Mouse (Mus musculus): ENCODE measurements at regions not wholly inside any gene's neighbourhood (a gene's known extent, or its start where the extent isn't known, plus 50 kb on each side); places are given as distances from the start of the nearest gene placed in this dataset.
"Not testable (repeated sequence)": the region's sequence is repeated elsewhere in the genome, so short reads cannot be mapped to it uniquely, and the experiment has no call there.

- Histone ChIP-seq H3K36me3 (no peaks in the 10 kb centered on the region), H3K9me3 (no peaks in the 10 kb centered on the region), H3K4me1 (replicated peaks) (no peaks in the 10 kb centered on the region), H3K27ac (no peak overlapping the region), H3K27me3 (ENCODE audit: insufficient read depth, poor library complexity, severe bottlenecking) (no peaks in the 10 kb centered on the region), H3K4me3 (no peak overlapping the region)
- 90% methylated on average over 5 of the region's 5 CpGs for WGBS
- no peak for DNase-seq (ENCODE audit: low spot score)
These were observed 204.7 kb upstream of the Pclo start for GRCm38 (mm10) chr5:14309981-14310380.

GRCm38 (mm10) chr5:14311729-14312128 lies 203.0 kb upstream of the Pclo start:
- H3K4me3 ChIP-seq: no peak overlapping the region
- H3K27me3 ChIP-seq (ENCODE audit: insufficient read depth, poor library complexity, severe bottlenecking): no peaks in the 10 kb centered on the region
- no peaks in the 10 kb centered on the region for H3K9me3 ChIP-seq
- H3K4me1 ChIP-seq (replicated peaks): no peaks in the 10 kb centered on the region
- DNase-seq (ENCODE audit: low spot score): no peak
- H3K36me3 ChIP-seq: no peaks in the 10 kb centered on the region
- WGBS: 92% methylated on average over 3 of the region's 3 CpGs
- no peak overlapping the region for H3K27ac ChIP-seq

GRCm38 (mm10) chr5:14320216-14320615 lies 194.5 kb upstream of the Pclo start:
- Histone ChIP-seq H3K4me3 (no peak overlapping the region), H3K27me3 (ENCODE audit: insufficient read depth, poor library complexity, severe bottlenecking) (no peaks in the 10 kb centered on the region), H3K27ac (no peak overlapping the region), H3K36me3 (no peaks in the 10 kb centered on the region), H3K4me1 (replicated peaks) (no peaks in the 10 kb centered on the region), H3K9me3 (no peaks in the 10 kb centered on the region)
- 90% methylated on average over 4 of the region's 4 CpGs for WGBS
- DNase-seq (ENCODE audit: low spot score): no peak

- H3K9me3 ChIP-seq: no peaks in the 10 kb centered on the region
- H3K27me3 ChIP-seq (ENCODE audit: insufficient read depth, poor library complexity, severe bottlenecking): no peaks in the 10 kb centered on the region
- H3K4me3 ChIP-seq: no peak overlapping the region
- H3K27ac ChIP-seq: no peak overlapping the region
- WGBS: 76% methylated on average over 1 of the region's 1 CpGs
- no peak for DNase-seq (ENCODE audit: low spot score)
- H3K36me3 ChIP-seq: no peaks in the 10 kb centered on the region
- H3K4me1 ChIP-seq (replicated peaks): no peaks in the 10 kb centered on the region
These were observed 192.7 kb upstream of the Pclo start for GRCm38 (mm10) chr5:14322000-14322399.

- no peaks in the 10 kb centered on the region for H3K4me1 ChIP-seq (replicated peaks)
- no peaks in the 10 kb centered on the region for H3K9me3 ChIP-seq
- no peaks in the 10 kb centered on the region for H3K27me3 ChIP-seq (ENCODE audit: insufficient read depth, poor library complexity, severe bottlenecking)
- WGBS: 54% methylated on average over 1 of the region's 1 CpGs
- H3K27ac ChIP-seq: no peak overlapping the region
- no peak overlapping the region for H3K4me3 ChIP-seq
- no peaks in the 10 kb centered on the region for H3K36me3 ChIP-seq
- DNase-seq (ENCODE audit: low spot score): no peak
These were observed 154.3 kb upstream of the Pclo start for GRCm38 (mm10) chr5:14360446-14360845.

- no peak overlapping the region for H3K4me3 ChIP-seq
- 24% methylated on average over 6 of the region's 6 CpGs for WGBS
- H3K4me1 ChIP-seq (replicated peaks): no peaks in the 10 kb centered on the region
- H3K27me3 ChIP-seq (ENCODE audit: insufficient read depth, poor library complexity, severe bottlenecking): no peaks in the 10 kb centered on the region
- H3K27ac ChIP-seq: no peak overlapping the region
- H3K9me3 ChIP-seq: no peaks in the 10 kb centered on the region
- DNase-seq (ENCODE audit: low spot score): peak; percentile 42
- H3K36me3 ChIP-seq: no peaks in the 10 kb centered on the region
These were observed 125.4 kb upstream of the Pclo start for GRCm38 (mm10) chr5:14389184-14389890.

- WGBS: 79% methylated on average over 3 of the region's 3 CpGs
- Histone ChIP-seq H3K36me3 (no peaks in the 10 kb centered on the region), H3K27ac (no peak overlapping the region), H3K9me3 (no peaks in the 10 kb centered on the region), H3K4me1 (replicated peaks) (no peaks in the 10 kb centered on the region), H3K4me3 (no peak overlapping the region), H3K27me3 (ENCODE audit: insufficient read depth, poor library complexity, severe bottlenecking) (no peaks in the 10 kb centered on the region)
- no peak for DNase-seq (ENCODE audit: low spot score)
These were observed 122.9 kb upstream of the Pclo start for GRCm38 (mm10) chr5:14391793-14392192.

GRCm38 (mm10) chr5:14403381-14403780 lies 111.3 kb upstream of the Pclo start:
- H3K27me3 ChIP-seq (ENCODE audit: insufficient read depth, poor library complexity, severe bottlenecking); H3K27ac ChIP-seq; H3K9me3 ChIP-seq; H3K4me1 ChIP-seq (replicated peaks); DNase-seq (ENCODE audit: low spot score); H3K36me3 ChIP-seq; H3K4me3 ChIP-seq: not testable (repeated sequence)
- WGBS: 95% methylated on average over 11 of the region's 12 CpGs

GRCm38 (mm10) chr5:14404344-14404743 lies 110.4 kb upstream of the Pclo start:
- Histone ChIP-seq H3K36me3 (no peaks in the 10 kb centered on the region), H3K27ac (no peak overlapping the region), H3K4me3 (no peak overlapping the region), H3K4me1 (replicated peaks) (no peaks in the 10 kb centered on the region), H3K9me3 (0 out of 2 replicates have a peak, but pooled peaks cover 2% of the 10 kb centered on the region), H3K27me3 (ENCODE audit: insufficient read depth, poor library complexity, severe bottlenecking) (no peaks in the 10 kb centered on the region)
- no peak for DNase-seq (ENCODE audit: low spot score)
- 79% methylated on average over 2 of the region's 2 CpGs for WGBS

- H3K4me1 ChIP-seq (replicated peaks): no peaks in the 10 kb centered on the region
- no peak for DNase-seq (ENCODE audit: low spot score)
- H3K9me3 ChIP-seq: 0 out of 2 replicates have a peak, but pooled peaks cover 2% of the 10 kb centered on the region
- no peaks in the 10 kb centered on the region for H3K27me3 ChIP-seq (ENCODE audit: insufficient read depth, poor library complexity, severe bottlenecking)
- H3K36me3 ChIP-seq: no peaks in the 10 kb centered on the region
- no peak overlapping the region for H3K27ac ChIP-seq
- no peak overlapping the region for H3K4me3 ChIP-seq
- 70% methylated on average over 1 of the region's 1 CpGs for WGBS
These were observed 99.4 kb upstream of the Pclo start for GRCm38 (mm10) chr5:14415234-14415862.

GRCm38 (mm10) chr5:14453082-14453481 lies 61.6 kb upstream of the Pclo start:
- Histone ChIP-seq H3K4me1 (replicated peaks) (no peaks in the 10 kb centered on the region), H3K4me3 (no peak overlapping the region), H3K9me3 (no peaks in the 10 kb centered on the region), H3K27ac (no peak overlapping the region), H3K27me3 (ENCODE audit: insufficient read depth, poor library complexity, severe bottlenecking) (no peaks in the 10 kb centered on the region), H3K36me3 (no peaks in the 10 kb centered on the region)
- DNase-seq (ENCODE audit: low spot score): no peak
- WGBS: 73% methylated on average over 5 of the region's 5 CpGs

All from hindbrain, embryonic 10.5 days (tissue).